Mouse (Mus musculus): Measurements from ENCODE around the gene Ebf1. TPM values are rescaled to one million over a fixed set of nuclear protein-coding genes. Genes with fewer than 3 reads are reported as not detected.

Ebf1 gene
- polyA plus RNA-seq, 1 experiment from 2014 or later: 8.8 TPM

DNA sequence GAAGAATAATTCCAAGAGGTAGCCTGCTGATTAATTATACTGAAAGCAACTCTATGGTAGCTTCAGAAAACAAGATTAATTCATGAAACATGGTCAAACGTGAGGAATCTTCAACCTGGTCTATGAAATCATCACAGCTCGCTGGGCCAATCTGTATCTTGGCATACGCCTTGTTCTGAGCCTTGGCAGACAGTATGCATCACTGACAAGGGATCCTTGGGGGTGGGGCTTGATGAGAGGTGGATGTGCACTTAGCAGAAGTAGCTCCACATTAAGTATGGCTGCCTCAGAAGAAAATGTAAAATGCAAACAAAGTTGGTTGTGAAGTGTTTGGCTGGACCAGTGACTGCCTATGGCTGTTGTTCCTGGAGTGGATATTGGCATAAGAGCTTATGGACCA lies 258.1 kb downstream of the Ebf1 start:
- WGBS: 66% methylated on average over 3 of the region's 3 CpGs
- TF ChIP-seq CTCF (IDR thresholded peaks at IDR 0.05): no peak

DNA sequence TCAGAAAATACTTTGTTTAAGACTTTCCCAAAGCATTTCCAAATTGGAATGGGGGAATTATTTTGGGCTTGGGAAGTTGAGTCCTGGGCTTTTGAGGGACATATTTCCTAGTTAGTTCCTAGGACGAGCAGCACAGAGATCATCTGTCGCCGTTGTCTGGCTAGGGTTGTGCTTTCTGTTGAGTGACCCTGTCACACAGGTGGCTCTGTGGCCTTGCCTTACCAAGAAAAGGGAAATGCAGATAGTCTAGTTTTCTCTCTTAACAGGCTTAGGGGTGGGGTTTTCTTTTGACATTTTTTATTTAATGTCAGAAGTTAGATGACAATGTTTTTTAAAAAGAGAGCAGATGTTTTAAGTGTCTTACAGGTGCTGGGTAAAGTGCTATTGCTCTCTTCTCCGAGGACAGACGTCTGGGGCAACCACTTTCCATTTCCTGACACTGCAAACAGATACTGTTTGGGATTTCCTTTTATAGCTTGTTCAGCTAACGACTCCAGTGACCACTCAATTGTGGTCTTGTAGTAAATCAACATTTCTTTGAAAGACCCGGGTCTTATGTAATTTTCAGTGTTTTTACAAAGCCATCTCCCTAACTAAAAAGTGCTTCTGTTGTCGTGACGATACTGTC lies 264.1 kb downstream of the Ebf1 start:
- no peaks in the 10 kb centered on the region for H3K4me1 ChIP-seq (ENCODE audit: insufficient read depth, low read depth, low read length)
- H3K27ac ChIP-seq (ENCODE audit: low read length): no peak overlapping the region
- ATAC-seq (no peak), DNase-seq (ENCODE audit: low spot score) (no peak)
- TF ChIP-seq EP300 (IDR thresholded peaks at IDR 0.05) (no peak), CTCF (IDR thresholded peaks at IDR 0.05) (no peak)
- H3K9ac ChIP-seq (replicated peaks; ENCODE audit: low read depth): no peak overlapping the region
- no peaks in the 10 kb centered on the region for H3K9me3 ChIP-seq (ENCODE audit: low read length)
- H3K4me3 ChIP-seq (ENCODE audit: low read depth, low read length): no peak overlapping the region
- no peaks in the 10 kb centered on the region for H3K27me3 ChIP-seq (replicated peaks; ENCODE audit: insufficient read depth, low read length)
- no peaks in the 10 kb centered on the region for H3K36me3 ChIP-seq (ENCODE audit: insufficient read depth, low read length)
- H3K4me2 ChIP-seq (replicated peaks; ENCODE audit: low read depth, low read length): no peak overlapping the region
- WGBS: 33% methylated on average over 9 of the region's 9 CpGs

More for the DNA sequence above, 258.1 kb downstream of the Ebf1 start:
- Histone ChIP-seq H3K9me3 (ENCODE audit: low read length) (no peaks in the 10 kb centered on the region), H3K4me2 (replicated peaks; ENCODE audit: low read depth, low read length) (no peak overlapping the region), H3K4me1 (ENCODE audit: insufficient read depth, low read depth, low read length) (no peaks in the 10 kb centered on the region), H3K9ac (replicated peaks; ENCODE audit: low read depth) (no peak overlapping the region), H3K36me3 (ENCODE audit: insufficient read depth, low read length) (no peaks in the 10 kb centered on the region), H3K4me3 (ENCODE audit: low read depth, low read length) (no peak overlapping the region), H3K27ac (ENCODE audit: low read length) (no peak overlapping the region), H3K27me3 (replicated peaks; ENCODE audit: insufficient read depth, low read length) (no peaks in the 10 kb centered on the region)
- DNase-seq (ENCODE audit: low spot score): no peak
- no peak for ATAC-seq

GRCm38 (mm10) chr11:44882476-44882970 lies 265.4 kb downstream of the Ebf1 start:
- no peak overlapping the region for H3K27ac ChIP-seq (ENCODE audit: low read length)
- no peak overlapping the region for H3K4me2 ChIP-seq (replicated peaks; ENCODE audit: low read depth, low read length)
- H3K9ac ChIP-seq (replicated peaks; ENCODE audit: low read depth): no peak overlapping the region
- TF ChIP-seq CTCF (IDR thresholded peaks at IDR 0.05): no peak
- no peak for TF ChIP-seq EP300 (IDR thresholded peaks at IDR 0.05)
- 65% methylated on average over 4 of the region's 4 CpGs for WGBS
- H3K9me3 ChIP-seq (ENCODE audit: low read length): no peaks in the 10 kb centered on the region
- H3K36me3 ChIP-seq (ENCODE audit: insufficient read depth, low read length): no peaks in the 10 kb centered on the region
- H3K4me1 ChIP-seq (ENCODE audit: insufficient read depth, low read depth, low read length): no peaks in the 10 kb centered on the region
- DNase-seq (ENCODE audit: low spot score) (no peak), ATAC-seq (no peak)
- H3K4me3 ChIP-seq (ENCODE audit: low read depth, low read length): no peak overlapping the region
- no peaks in the 10 kb centered on the region for H3K27me3 ChIP-seq (replicated peaks; ENCODE audit: insufficient read depth, low read length)

DNA sequence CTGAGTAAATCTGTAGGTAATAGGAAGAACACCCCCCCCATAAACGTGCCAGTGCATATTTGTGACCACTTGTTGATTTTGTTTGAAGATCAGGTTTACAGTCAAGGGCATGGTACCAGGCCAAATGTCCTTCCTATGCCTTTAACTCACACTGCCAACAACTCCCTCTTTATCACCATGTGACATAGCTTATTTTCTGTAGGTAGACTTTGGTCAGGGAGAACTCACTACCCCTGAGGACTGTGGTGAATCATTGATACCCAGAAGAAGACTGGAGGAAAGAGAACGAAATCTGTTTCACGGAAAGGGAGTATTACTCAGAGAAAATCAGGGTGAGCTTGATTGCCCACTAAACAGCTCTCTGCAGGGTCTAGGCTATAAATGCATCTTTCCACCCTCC lies 267.2 kb downstream of the Ebf1 start:
- TF ChIP-seq CTCF (IDR thresholded peaks at IDR 0.05) (no peak), EP300 (IDR thresholded peaks at IDR 0.05) (no peak)
- no peak for ATAC-seq
- no peaks in the 10 kb centered on the region for H3K36me3 ChIP-seq (ENCODE audit: insufficient read depth, low read length)

DNA sequence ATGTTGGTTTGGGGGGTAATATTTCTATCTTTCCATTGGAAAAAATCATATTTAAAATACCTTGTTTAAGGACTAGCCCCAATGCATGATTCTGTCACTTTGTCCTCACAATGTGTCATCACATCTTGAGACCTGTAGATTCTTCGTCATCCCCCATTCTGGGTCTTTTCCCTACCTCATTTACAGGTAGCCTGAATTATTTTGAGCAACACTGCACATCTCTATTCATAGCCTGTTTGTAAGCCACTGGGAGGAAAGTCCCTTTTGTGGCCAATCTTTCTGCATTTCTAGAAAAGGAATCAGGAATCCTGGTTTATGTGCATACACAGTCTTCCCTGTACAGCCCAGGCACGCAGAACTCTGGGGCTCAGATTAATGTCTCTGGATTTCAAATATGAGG lies 269.8 kb downstream of the Ebf1 start:
- no peak overlapping the region for H3K27ac ChIP-seq (ENCODE audit: low read length)
- no peaks in the 10 kb centered on the region for H3K27me3 ChIP-seq (replicated peaks; ENCODE audit: insufficient read depth, low read length)
- no peak overlapping the region for H3K4me2 ChIP-seq (replicated peaks; ENCODE audit: low read depth, low read length)
- H3K4me1 ChIP-seq (ENCODE audit: insufficient read depth, low read depth, low read length): no peaks in the 10 kb centered on the region
- ATAC-seq: no peak
- no peak for DNase-seq (ENCODE audit: low spot score)
- H3K9ac ChIP-seq (replicated peaks; ENCODE audit: low read depth): no peak overlapping the region
- no peak for TF ChIP-seq CTCF (IDR thresholded peaks at IDR 0.05)
- TF ChIP-seq EP300 (IDR thresholded peaks at IDR 0.05): no peak
- H3K9me3 ChIP-seq (ENCODE audit: low read length): no peaks in the 10 kb centered on the region
- WGBS: 88% methylated on average over 2 of the region's 2 CpGs
- no peak overlapping the region for H3K4me3 ChIP-seq (ENCODE audit: low read depth, low read length)
- no peaks in the 10 kb centered on the region for H3K36me3 ChIP-seq (ENCODE audit: insufficient read depth, low read length)

More for the DNA sequence above, 267.2 kb downstream of the Ebf1 start:
- Histone ChIP-seq H3K4me3 (ENCODE audit: low read depth, low read length) (no peak overlapping the region), H3K4me2 (replicated peaks; ENCODE audit: low read depth, low read length) (no peak overlapping the region), H3K9ac (replicated peaks; ENCODE audit: low read depth) (no peak overlapping the region), H3K27me3 (replicated peaks; ENCODE audit: insufficient read depth, low read length) (no peaks in the 10 kb centered on the region), H3K9me3 (ENCODE audit: low read length) (no peaks in the 10 kb centered on the region), H3K27ac (ENCODE audit: low read length) (no peak overlapping the region), H3K4me1 (ENCODE audit: insufficient read depth, low read depth, low read length) (no peaks in the 10 kb centered on the region)
- 76% methylated on average over 3 of the region's 3 CpGs for WGBS
- DNase-seq (ENCODE audit: low spot score): no peak

- WGBS: 77% methylated on average over 7 of the region's 7 CpGs
- ATAC-seq (no peak), DNase-seq (ENCODE audit: low spot score) (no peak)
- Histone ChIP-seq H3K9me3 (ENCODE audit: low read length) (no peaks in the 10 kb centered on the region), H3K4me3 (ENCODE audit: low read depth, low read length) (no peak overlapping the region), H3K4me2 (replicated peaks; ENCODE audit: low read depth, low read length) (no peak overlapping the region), H3K27ac (ENCODE audit: low read length) (no peak overlapping the region), H3K36me3 (ENCODE audit: insufficient read depth, low read length) (no peaks in the 10 kb centered on the region), H3K9ac (replicated peaks; ENCODE audit: low read depth) (no peak overlapping the region), H3K4me1 (ENCODE audit: insufficient read depth, low read depth, low read length) (no peaks in the 10 kb centered on the region), H3K27me3 (replicated peaks; ENCODE audit: insufficient read depth, low read length) (no peaks in the 10 kb centered on the region)
- no peak for TF ChIP-seq EP300 (IDR thresholded peaks at IDR 0.05)
- TF ChIP-seq CTCF (IDR thresholded peaks at IDR 0.05): no peak
Observed at GRCm38 (mm10) chr11:44887691-44888090, 270.6 kb downstream of the Ebf1 start.
